Comparison of ENCODE assay signal across 9 mouse cellular contexts in genomic region chr11:78344890-78345715, GRCm38 (mm10). TPM values are rescaled to one million over a fixed set of nuclear protein-coding genes. Genes with fewer than 3 reads are reported as not detected.
DNase-seq lines count a peak whose midpoint lies in the region; ATAC-seq and TF ChIP-seq lines count a peak whose summit lies in the region.
"Had no signal": no experiment of that assay in that cellular context is flagged by ENCODE, and none has a peak within 500 bp of the region (broad histone marks: within the 10 kb centered on the region; RNA-seq: fewer than 3 reads in every experiment).

No protein-coding gene starts in this region.

- no peak for TF ChIP-seq CTCF in cerebellum, adult 2 months (IDR thresholded peaks at IDR 0.05; ENCODE audit: borderline replicate concordance, insufficient read depth, low read depth, low read length)
- no peak for TF ChIP-seq CTCF in hindbrain, postnatal 0 days (IDR thresholded peaks at IDR 0.05; ENCODE audit: low read depth)
- TF ChIP-seq CTCF in lung, embryonic 14.5 days (IDR thresholded peaks at IDR 0.05; ENCODE audit: low read depth) = no peak

- no peak overlapping the region for H3K27ac ChIP-seq in cerebellum, adult 2 months (ENCODE audit: insufficient read depth, low read length)
- 0 out of 2 replicates have a peak overlapping the region, but pooled peaks have one; percentile 86 for H3K27ac ChIP-seq in hindbrain, postnatal 0 days
- H3K27ac ChIP-seq in lung, embryonic 14.5 days (ENCODE audit: low read depth) = peak overlapping the region; percentile 32; the same call in 1 of the 2 replicates

- peak overlapping the region; percentile 93 for H3K9ac ChIP-seq in hindbrain, postnatal 0 days (replicated peaks; ENCODE audit: low read length)
- 0 out of 2 replicates have a peak overlapping the region, but pooled peaks have one; percentile 6 for H3K9ac ChIP-seq in lung, embryonic 14.5 days

- no peaks in the 10 kb centered on the region for H3K27me3 ChIP-seq in cerebellum, adult 2 months (ENCODE audit: control insufficient read depth, insufficient read depth, low read length)
- no peaks in the 10 kb centered on the region for H3K27me3 ChIP-seq in hindbrain, postnatal 0 days (ENCODE audit: insufficient read depth, low read length)
- no peaks in the 10 kb centered on the region for H3K27me3 ChIP-seq in lung, embryonic 14.5 days (ENCODE audit: insufficient read depth, low read length)

- TF ChIP-seq POLR2A in cerebellum, adult 2 months (IDR thresholded peaks at IDR 0.05; ENCODE audit: borderline replicate concordance, insufficient read depth, low read length) = no peak

- H3K4me1 ChIP-seq in cerebellum, adult 2 months (ENCODE audit: control insufficient read depth, insufficient read depth, low read length) = peaks cover 7% of the 10 kb centered on the region; the same call in 1 of the 2 replicates
- peaks cover 15% of the 10 kb centered on the region; the same call in 1 of the 2 replicates for H3K4me1 ChIP-seq in hindbrain, postnatal 0 days (ENCODE audit: insufficient read depth, low read length)
- peaks cover 19% of the 10 kb centered on the region; the same call in 1 of the 2 replicates for H3K4me1 ChIP-seq in lung, embryonic 14.5 days (ENCODE audit: insufficient read depth)

- 55% methylated on average over 8 of the region's 8 CpGs for WGBS in cerebellum, adult 2 months
- WGBS in hindbrain, postnatal 0 days = 51% methylated on average over 8 of the region's 8 CpGs
- WGBS in lung, embryonic 14.5 days = 48% methylated on average over 8 of the region's 8 CpGs

- peaks cover 12% of the 10 kb centered on the region for H3K36me3 ChIP-seq in hindbrain, postnatal 0 days (ENCODE audit: insufficient read depth, low read length)
- peaks cover 15% of the 10 kb centered on the region for H3K36me3 ChIP-seq in lung, embryonic 14.5 days (ENCODE audit: insufficient read depth)

- H3K4me2 ChIP-seq in hindbrain, postnatal 0 days (ENCODE audit: low read depth, low read length) = peak overlapping the region; percentile 83
- H3K4me2 ChIP-seq in lung, embryonic 14.5 days = peak overlapping the region; percentile 90

- peak overlapping the region; percentile 2 for H3K4me3 ChIP-seq in cerebellum, adult 2 months (replicated peaks; ENCODE audit: insufficient read depth, low read depth, low read length)
- H3K4me3 ChIP-seq in hindbrain, postnatal 0 days (ENCODE audit: low read length) = peak overlapping the region; percentile 86
- peak overlapping the region; percentile 85; the same call in 1 of the 2 replicates for H3K4me3 ChIP-seq in lung, embryonic 14.5 days (ENCODE audit: low read depth, low read length)

- intact Hi-C loops in gastrocnemius, postnatal 14 days (cut with DNase I; ENCODE audit: low total_unique reads) = loop anchor here (5.0 kb wide), 1 partner anchor 78 kb away; no protein-coding TSS in a partner anchor

- H3K9me3 ChIP-seq in hindbrain, postnatal 0 days (ENCODE audit: low read length) = no peaks in the 10 kb centered on the region
- no peaks in the 10 kb centered on the region for H3K9me3 ChIP-seq in lung, embryonic 14.5 days (ENCODE audit: low read depth, low read length)

- DNase-seq in cerebellum, adult 2 months = peak in 1 of 2 experiments; percentile 32
- peak; percentile 79 for DNase-seq in adrenal gland, postnatal 14 days
- peak; percentile 83 for DNase-seq in gastrocnemius, postnatal 14 days
- peak; percentile 58 for DNase-seq in hindbrain, postnatal 0 days (ENCODE audit: low spot score)
- DNase-seq in lung, embryonic 14.5 days = peak; percentile 67
- DNase-seq in skeletal muscle tissue, adult 2 months (ENCODE audit: low read depth, low spot score) = peak; percentile 72
- DNase-seq in layer of hippocampus, postnatal 25 days (ENCODE audit: extremely low spot score in 1 of 2, low spot score in 1 of 2) = no peak

- ATAC-seq in cerebellum, adult (ENCODE audit: insufficient number of reproducible peaks, low FRiP score, low TSS enrichment) = no peak
- ATAC-seq in hindbrain, postnatal 0 days = no peak
- peak; percentile 18 for ATAC-seq in lung, embryonic 14.5 days (ENCODE audit: insufficient read depth)

RNA-seq across cellular contexts. Expression of gene Unc119, which starts 1.8 kb away (rescaled TPM):
- polyA plus RNA-seq in cerebellum, adult 2 months (2012; rRNA removed) = 72.2 and 75.2 TPM in 2 replicates
- 24.4 and 26.8 TPM in 2 replicates for total RNA-seq in adrenal gland, postnatal 14 days (2021)
- total RNA-seq in gastrocnemius, postnatal 14 days (2021) = 10 to 100 TPM; 16.1 to 17.8 TPM
- total RNA-seq in hindbrain, postnatal 0 days (2014; rRNA removed) = 125 and 154 TPM in 2 replicates
- 76.2 and 82.0 TPM in 2 replicates for polyA plus RNA-seq in hindbrain, postnatal 0 days (2015; fragmentation: Nextera tagmentation; extraction: Ambion mirVana)
- 36.8 and 43.1 TPM in 2 replicates for polyA plus RNA-seq in lung, embryonic 14.5 days (2014; fragmentation: Nextera tagmentation; extraction: Ambion mirVana)
- total RNA-seq in layer of hippocampus, postnatal 25 days (2021) = 10 to 100 TPM; 29.6 to 32.5 TPM

RNA-seq across cellular contexts. Expression of gene Pigs, which starts 16.9 kb away (rescaled TPM):
- polyA plus RNA-seq in cerebellum, adult 2 months (2012; rRNA removed) = 94.2 and 98.6 TPM in 2 replicates
- total RNA-seq in adrenal gland, postnatal 14 days (2021) = 43.0 and 47.6 TPM in 2 replicates
- total RNA-seq in gastrocnemius, postnatal 14 days (2021) = 10 to 100 TPM; 23.1 to 25.1 TPM
- total RNA-seq in hindbrain, postnatal 0 days (2014; rRNA removed) = 88.3 and 89.0 TPM in 2 replicates
- 105 TPM in 2 replicates for polyA plus RNA-seq in hindbrain, postnatal 0 days (2015; fragmentation: Nextera tagmentation; extraction: Ambion mirVana)
- polyA plus RNA-seq in lung, embryonic 14.5 days (2014; fragmentation: Nextera tagmentation; extraction: Ambion mirVana) = 69.9 and 76.0 TPM in 2 replicates
- total RNA-seq in layer of hippocampus, postnatal 25 days (2021) = 10 to 100 TPM; 62.2 to 65.8 TPM

RNA-seq across cellular contexts. Expression of gene Aldoc, which starts 22.3 kb away (rescaled TPM):
- 2,621 and 2,670 TPM in 2 replicates for polyA plus RNA-seq in cerebellum, adult 2 months (2012; rRNA removed)
- total RNA-seq in adrenal gland, postnatal 14 days (2021) = 8.8 and 9.2 TPM in 2 replicates
- 1 to 10 TPM; 1.5 to 2.1 TPM for total RNA-seq in gastrocnemius, postnatal 14 days (2021)
- total RNA-seq in hindbrain, postnatal 0 days (2014; rRNA removed) = 798 and 822 TPM in 2 replicates
- 693 and 762 TPM in 2 replicates for polyA plus RNA-seq in hindbrain, postnatal 0 days (2015; fragmentation: Nextera tagmentation; extraction: Ambion mirVana)
- 4.4 and 5.0 TPM in 2 replicates for polyA plus RNA-seq in lung, embryonic 14.5 days (2014; fragmentation: Nextera tagmentation; extraction: Ambion mirVana)
- total RNA-seq in layer of hippocampus, postnatal 25 days (2021) = 100 to 1,000 TPM; 852 to 862 TPM

RNA-seq across cellular contexts. Expression of gene Foxn1, which starts 41.3 kb away (rescaled TPM):
- not detected in 2 replicates for polyA plus RNA-seq in cerebellum, adult 2 months (2012; rRNA removed)
- total RNA-seq in adrenal gland, postnatal 14 days (2021) = 0.15 TPM in 1 of 2 replicates, not detected in the other
- total RNA-seq in gastrocnemius, postnatal 14 days (2021) = not detected
- not detected in 2 replicates for total RNA-seq in hindbrain, postnatal 0 days (2014; rRNA removed)
- not detected in 2 replicates for polyA plus RNA-seq in hindbrain, postnatal 0 days (2015; fragmentation: Nextera tagmentation; extraction: Ambion mirVana)
- polyA plus RNA-seq in lung, embryonic 14.5 days (2014; fragmentation: Nextera tagmentation; extraction: Ambion mirVana) = not detected in 2 replicates
- not detected for total RNA-seq in layer of hippocampus, postnatal 25 days (2021)
- total RNA-seq: hematopoietic stem cell, adult 5-6 weeks had no signal

RNA-seq across cellular contexts. Expression of gene Spag5, which starts 43.8 kb away (rescaled TPM):
- 17.6 and 19.0 TPM in 2 replicates for polyA plus RNA-seq in cerebellum, adult 2 months (2012; rRNA removed)
- total RNA-seq in adrenal gland, postnatal 14 days (2021) = 9.7 and 12.4 TPM in 2 replicates
- total RNA-seq in gastrocnemius, postnatal 14 days (2021) = 1 to 10 TPM; 5.3 TPM
- 26.7 and 31.4 TPM in 2 replicates for total RNA-seq in hindbrain, postnatal 0 days (2014; rRNA removed)
- 9.1 and 9.9 TPM in 2 replicates for polyA plus RNA-seq in hindbrain, postnatal 0 days (2015; fragmentation: Nextera tagmentation; extraction: Ambion mirVana)
- 54.2 and 59.8 TPM in 2 replicates for polyA plus RNA-seq in lung, embryonic 14.5 days (2014; fragmentation: Nextera tagmentation; extraction: Ambion mirVana)
- 1 to 10 TPM; 4.2 to 4.6 TPM for total RNA-seq in layer of hippocampus, postnatal 25 days (2021)

Comparison
In these comparisons a context has a peak if more than half of its experiments do, and no peak if none do; other contexts are left out.
1. DNase-seq: peak in adrenal gland, postnatal 14 days (single experiment), gastrocnemius, postnatal 14 days (single experiment), hindbrain, postnatal 0 days (single experiment), lung, embryonic 14.5 days (single experiment) and skeletal muscle tissue, adult 2 months (single experiment); none in layer of hippocampus, postnatal 25 days (0 of 2).
2. H3K4me3 ChIP-seq: peak in every context shown above with its lines; median percentile 86 in hindbrain, postnatal 0 days; 85 in lung, embryonic 14.5 days; 2 in cerebellum, adult 2 months.
3. RNA of gene Aldoc, which starts 22.3 kb away (total RNA-seq): 852 to 862 TPM in layer of hippocampus, postnatal 25 days and 798 to 822 TPM in hindbrain, postnatal 0 days; 8.8 to 9.2 TPM in adrenal gland, postnatal 14 days and 1.5 to 2.1 TPM in gastrocnemius, postnatal 14 days; every median in the first group is over 10 times any median in the second.